Mouse (Mus musculus): ENCODE data around the gene Mbl1.

Mbl1 gene

DNA sequence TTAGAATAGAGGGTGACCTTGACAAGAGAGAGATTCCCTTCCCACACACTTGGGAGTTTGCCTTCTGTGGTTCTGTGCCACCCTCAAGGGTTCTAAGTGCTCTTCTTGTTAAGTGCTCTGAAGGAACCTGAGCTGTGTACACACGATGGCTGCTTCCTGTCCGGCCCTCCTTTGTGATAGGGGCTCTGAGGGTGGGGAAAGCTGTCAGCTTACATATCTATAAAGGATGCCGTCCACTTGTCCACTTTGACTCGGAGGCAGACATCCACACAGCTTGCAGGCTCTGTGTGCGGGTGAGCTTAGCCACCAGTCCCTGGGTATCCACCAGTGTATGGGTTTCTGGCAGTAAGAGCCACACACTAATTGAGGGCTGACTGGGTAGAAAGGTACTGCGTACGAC, 19.7 kb upstream of the Mbl1 start, which contains the start of gene Sftpa1:
TSS of gene Sftpa1 (plus strand) at position 243 of the 400 bp plus-strand sequence.
- TF ChIP-seq NANOG (IDR thresholded peaks at IDR 0.05; ENCODE audit: borderline replicate concordance, low read length) (no peak), CTCF (conservative IDR thresholded peaks at IDR 0.05; ENCODE audit: low read length) (no peak), POU5F1 (IDR thresholded peaks at IDR 0.05; ENCODE audit: borderline replicate concordance, low read length) (no peak)
- Histone ChIP-seq H3K36me3 (ENCODE audit: insufficient read depth, low read length) (no peaks in the 10 kb centered on the region), H3K4me1 (replicated peaks; ENCODE audit: low read depth, low read length) (no peaks in the 10 kb centered on the region), H3K9me3 (ENCODE audit: low read length) (no peaks in the 10 kb centered on the region), H3K4me3 (replicated peaks; ENCODE audit: low read length) (no peak within 1 kb of the TSS), H3K27me3 (ENCODE audit: insufficient read depth, low read length) (no peaks in the 10 kb centered on the region)

DNA sequence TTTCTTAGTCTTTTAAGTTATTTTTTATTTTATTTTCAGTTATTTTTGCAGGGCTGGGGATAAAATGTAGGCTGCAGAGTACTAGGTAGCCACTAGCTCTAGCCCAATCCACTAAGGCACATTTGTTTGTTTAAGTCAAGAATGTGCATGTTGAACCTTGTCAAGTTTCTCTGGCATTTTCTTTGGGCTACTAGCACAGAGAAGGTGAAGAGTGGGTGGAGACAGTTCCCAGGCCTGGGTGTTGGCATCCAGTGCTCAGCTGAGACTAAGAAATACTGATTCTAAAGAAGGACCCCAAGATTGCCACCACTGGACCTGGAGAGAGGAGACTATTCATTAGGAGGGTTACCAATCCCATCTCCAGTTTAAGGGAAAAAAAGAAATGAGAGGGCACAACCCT, 14.3 kb upstream of the Mbl1 start:
- Histone ChIP-seq H3K4me1 (replicated peaks; ENCODE audit: low read depth, low read length) (no peaks in the 10 kb centered on the region), H3K27me3 (ENCODE audit: insufficient read depth, low read length) (no peaks in the 10 kb centered on the region), H3K9me3 (ENCODE audit: low read length) (no peaks in the 10 kb centered on the region), H3K36me3 (ENCODE audit: insufficient read depth, low read length) (no peaks in the 10 kb centered on the region), H3K4me3 (replicated peaks; ENCODE audit: low read length) (no peak overlapping the region)
- TF ChIP-seq POU5F1 (IDR thresholded peaks at IDR 0.05; ENCODE audit: borderline replicate concordance, low read length) (no peak), NANOG (IDR thresholded peaks at IDR 0.05; ENCODE audit: borderline replicate concordance, low read length) (no peak), CTCF (conservative IDR thresholded peaks at IDR 0.05; ENCODE audit: low read length) (no peak)

DNA sequence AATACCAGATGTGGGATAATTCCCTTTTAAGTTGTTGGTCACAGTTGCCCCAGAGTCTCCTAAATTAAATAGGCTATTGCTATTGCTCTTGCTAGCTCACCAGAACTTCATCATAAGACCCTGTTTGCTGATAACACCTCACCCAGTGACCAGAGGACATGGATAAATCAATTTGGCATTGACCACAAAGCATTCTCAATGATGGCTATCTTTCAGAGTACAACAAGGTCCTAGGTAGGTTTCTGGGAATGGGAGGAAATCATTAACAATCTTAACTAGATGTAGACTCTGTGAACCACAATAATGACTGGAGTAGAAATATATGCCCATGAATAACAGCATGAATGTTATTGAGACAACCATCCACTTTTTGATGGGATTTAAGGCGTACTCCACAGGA, 10.6 kb upstream of the Mbl1 start:
- no peak for TF ChIP-seq POU5F1 (IDR thresholded peaks at IDR 0.05; ENCODE audit: borderline replicate concordance, low read length)
- no peak for TF ChIP-seq NANOG (IDR thresholded peaks at IDR 0.05; ENCODE audit: borderline replicate concordance, low read length)
- TF ChIP-seq CTCF (conservative IDR thresholded peaks at IDR 0.05; ENCODE audit: low read length): no peak
- Histone ChIP-seq H3K9me3 (ENCODE audit: low read length) (no peaks in the 10 kb centered on the region), H3K36me3 (ENCODE audit: insufficient read depth, low read length) (no peaks in the 10 kb centered on the region), H3K4me3 (replicated peaks; ENCODE audit: low read length) (no peak overlapping the region), H3K4me1 (replicated peaks; ENCODE audit: low read depth, low read length) (no peaks in the 10 kb centered on the region), H3K27me3 (ENCODE audit: insufficient read depth, low read length) (no peaks in the 10 kb centered on the region)

DNA sequence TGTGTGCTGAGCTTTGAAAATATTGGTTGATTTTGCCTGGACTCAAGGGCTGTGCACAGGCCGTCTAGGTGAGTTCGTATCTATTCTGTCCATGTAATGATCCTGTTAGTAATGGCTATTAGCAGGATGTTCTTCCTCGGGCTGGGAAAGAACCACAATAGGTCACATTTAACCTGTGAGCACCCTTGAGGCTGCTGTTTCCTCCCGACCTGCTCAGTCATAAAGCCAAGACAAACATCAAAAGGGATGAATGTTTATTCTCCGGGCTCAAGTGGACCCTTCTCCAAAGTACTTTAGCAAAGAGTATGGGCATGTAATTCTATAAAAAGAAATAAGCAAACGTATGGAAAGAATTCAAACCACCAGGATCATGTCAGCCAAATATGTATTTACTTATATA, 5.2 kb upstream of the Mbl1 start:
- no peak for TF ChIP-seq NANOG (IDR thresholded peaks at IDR 0.05; ENCODE audit: borderline replicate concordance, low read length)
- no peak for TF ChIP-seq CTCF (conservative IDR thresholded peaks at IDR 0.05; ENCODE audit: low read length)
- no peak for TF ChIP-seq POU5F1 (IDR thresholded peaks at IDR 0.05; ENCODE audit: borderline replicate concordance, low read length)
- Histone ChIP-seq H3K36me3 (ENCODE audit: insufficient read depth, low read length) (no peaks in the 10 kb centered on the region), H3K9me3 (ENCODE audit: low read length) (no peaks in the 10 kb centered on the region), H3K27me3 (ENCODE audit: insufficient read depth, low read length) (no peaks in the 10 kb centered on the region), H3K4me1 (replicated peaks; ENCODE audit: low read depth, low read length) (no peaks in the 10 kb centered on the region), H3K4me3 (replicated peaks; ENCODE audit: low read length) (no peak overlapping the region)

DNA sequence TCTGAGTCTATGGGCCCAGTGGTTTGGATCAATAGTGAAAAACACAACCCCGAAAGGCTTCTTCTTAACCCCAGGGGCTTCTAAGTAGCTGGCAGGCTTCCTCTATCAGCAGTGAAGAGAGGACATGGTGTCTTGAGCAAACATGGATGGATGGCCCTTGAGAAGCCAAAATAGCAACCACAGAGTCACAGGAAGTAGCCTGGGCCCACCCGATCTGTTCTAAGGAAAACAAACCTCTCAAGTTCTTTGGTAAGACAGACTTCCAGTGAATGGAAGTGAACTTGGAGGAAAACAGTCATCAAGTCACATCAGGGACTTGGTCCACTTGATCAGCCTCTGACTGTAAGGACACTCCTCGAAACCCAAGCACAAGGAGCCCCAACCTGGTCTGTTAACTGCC, 4.3 kb upstream of the Mbl1 start:
- no peak for TF ChIP-seq CTCF (conservative IDR thresholded peaks at IDR 0.05; ENCODE audit: low read length)
- TF ChIP-seq NANOG (IDR thresholded peaks at IDR 0.05; ENCODE audit: borderline replicate concordance, low read length): no peak
- TF ChIP-seq POU5F1 (IDR thresholded peaks at IDR 0.05; ENCODE audit: borderline replicate concordance, low read length): no peak
- no peaks in the 10 kb centered on the region for H3K4me1 ChIP-seq (replicated peaks; ENCODE audit: low read depth, low read length)

DNA sequence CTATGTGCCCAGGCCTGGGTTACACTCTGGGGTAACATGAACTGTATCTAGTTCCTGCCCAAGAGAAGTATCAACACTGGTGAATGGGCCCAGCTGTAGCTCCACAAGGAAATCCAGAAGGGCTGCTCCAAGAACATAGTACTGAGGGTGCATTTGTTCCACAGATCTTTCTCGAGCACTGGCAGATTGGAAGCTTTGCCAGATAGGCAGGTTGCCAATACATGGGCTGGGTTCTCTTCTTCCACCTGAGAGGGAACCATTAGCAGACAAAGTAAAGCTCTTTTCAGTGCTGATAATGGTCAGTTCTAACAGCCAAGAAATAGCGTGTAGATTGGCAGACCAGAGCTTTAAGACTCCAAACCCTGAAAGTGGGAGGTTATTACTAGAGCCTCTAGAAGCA, 3.9 kb upstream of the Mbl1 start:
- Histone ChIP-seq H3K36me3 (ENCODE audit: insufficient read depth, low read length) (no peaks in the 10 kb centered on the region), H3K4me1 (replicated peaks; ENCODE audit: low read depth, low read length) (no peaks in the 10 kb centered on the region), H3K9me3 (ENCODE audit: low read length) (no peaks in the 10 kb centered on the region), H3K27me3 (ENCODE audit: insufficient read depth, low read length) (no peaks in the 10 kb centered on the region), H3K4me3 (replicated peaks; ENCODE audit: low read length) (no peak overlapping the region)
- no peak for TF ChIP-seq CTCF (conservative IDR thresholded peaks at IDR 0.05; ENCODE audit: low read length)
- TF ChIP-seq POU5F1 (IDR thresholded peaks at IDR 0.05; ENCODE audit: borderline replicate concordance, low read length): no peak
- TF ChIP-seq NANOG (IDR thresholded peaks at IDR 0.05; ENCODE audit: borderline replicate concordance, low read length): no peak

More for the DNA sequence above, 4.3 kb upstream of the Mbl1 start:
- Histone ChIP-seq H3K36me3 (ENCODE audit: insufficient read depth, low read length) (no peaks in the 10 kb centered on the region), H3K9me3 (ENCODE audit: low read length) (no peaks in the 10 kb centered on the region), H3K27me3 (ENCODE audit: insufficient read depth, low read length) (no peaks in the 10 kb centered on the region), H3K4me3 (replicated peaks; ENCODE audit: low read length) (no peak overlapping the region)

DNA sequence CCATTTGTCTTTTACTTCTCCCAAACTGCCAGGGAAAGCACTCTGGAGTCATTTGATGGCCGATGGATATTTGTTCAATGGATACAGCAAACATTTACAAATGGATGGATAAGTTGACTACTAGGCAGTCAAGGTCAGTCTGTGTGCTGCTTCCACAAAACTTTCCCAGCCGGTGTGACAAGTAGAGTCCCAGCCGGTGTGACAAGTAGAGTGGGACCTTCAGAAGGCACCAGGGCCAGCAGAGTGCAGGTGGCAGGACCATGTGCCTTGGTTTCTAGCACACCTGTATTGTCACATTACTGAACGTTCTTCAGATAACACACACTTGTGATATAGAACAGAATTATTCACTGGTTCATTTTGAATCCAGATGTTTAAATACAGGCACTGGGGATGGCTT, 8.8 kb downstream of the Mbl1 start:
- no peaks in the 10 kb centered on the region for H3K27me3 ChIP-seq (ENCODE audit: insufficient read depth, low read length)

DNA sequence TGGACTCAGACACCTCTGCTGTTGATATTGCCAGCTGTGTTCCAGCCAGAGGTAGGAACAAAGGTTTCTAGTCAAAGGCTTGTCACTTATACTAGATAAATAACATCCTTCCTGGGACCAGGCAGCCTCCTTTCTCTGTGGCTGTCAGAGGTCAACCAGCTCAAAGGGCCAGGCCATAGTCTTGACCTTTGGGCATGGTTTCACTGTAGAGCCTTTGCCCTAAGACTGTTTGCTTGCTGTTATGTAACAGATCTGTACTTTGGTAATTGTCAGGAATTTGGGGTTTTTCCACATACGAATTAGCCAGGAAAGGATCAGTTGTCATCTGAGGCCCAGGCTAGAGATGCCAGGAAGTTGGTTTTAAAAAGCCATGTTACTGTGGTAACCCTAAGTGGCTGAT, 9.5 kb downstream of the Mbl1 start:
- H3K36me3 ChIP-seq (ENCODE audit: insufficient read depth, low read length): no peaks in the 10 kb centered on the region
- TF ChIP-seq CTCF (conservative IDR thresholded peaks at IDR 0.05; ENCODE audit: low read length): no peak
- no peak for TF ChIP-seq NANOG (IDR thresholded peaks at IDR 0.05; ENCODE audit: borderline replicate concordance, low read length)
- no peak for TF ChIP-seq POU5F1 (IDR thresholded peaks at IDR 0.05; ENCODE audit: borderline replicate concordance, low read length)
- H3K27me3 ChIP-seq (ENCODE audit: insufficient read depth, low read length): no peaks in the 10 kb centered on the region
- H3K9me3 ChIP-seq (ENCODE audit: low read length): no peaks in the 10 kb centered on the region
- no peaks in the 10 kb centered on the region for H3K4me1 ChIP-seq (replicated peaks; ENCODE audit: low read depth, low read length)
- no peak overlapping the region for H3K4me3 ChIP-seq (replicated peaks; ENCODE audit: low read length)

More for the DNA sequence above, 8.8 kb downstream of the Mbl1 start:
- Histone ChIP-seq H3K9me3 (ENCODE audit: low read length) (no peaks in the 10 kb centered on the region), H3K4me3 (replicated peaks; ENCODE audit: low read length) (no peak overlapping the region), H3K36me3 (ENCODE audit: insufficient read depth, low read length) (no peaks in the 10 kb centered on the region), H3K4me1 (replicated peaks; ENCODE audit: low read depth, low read length) (no peaks in the 10 kb centered on the region)
- no peak for TF ChIP-seq CTCF (conservative IDR thresholded peaks at IDR 0.05; ENCODE audit: low read length)
- no peak for TF ChIP-seq POU5F1 (IDR thresholded peaks at IDR 0.05; ENCODE audit: borderline replicate concordance, low read length)
- TF ChIP-seq NANOG (IDR thresholded peaks at IDR 0.05; ENCODE audit: borderline replicate concordance, low read length): no peak

DNA sequence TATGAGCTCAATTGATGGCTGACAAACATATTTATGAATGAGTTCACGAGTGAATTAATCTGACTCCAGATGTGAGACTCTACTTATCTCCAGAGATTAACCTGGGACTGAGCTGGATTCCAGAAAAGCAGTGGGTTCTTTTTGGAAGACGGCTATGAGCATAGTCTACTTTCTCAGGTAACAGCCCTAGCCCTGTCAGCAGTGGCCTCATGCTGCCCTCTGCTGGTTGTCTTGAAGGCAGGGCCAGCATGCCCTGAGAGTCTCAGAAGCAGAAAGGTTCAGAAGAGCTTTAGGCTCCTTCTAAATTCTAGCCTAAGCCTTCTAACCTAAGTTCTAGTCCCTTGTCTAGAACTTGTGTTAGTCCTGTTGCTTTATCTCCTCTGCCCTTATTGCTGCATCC, 11.4 kb downstream of the Mbl1 start:
- no peaks in the 10 kb centered on the region for H3K4me1 ChIP-seq (replicated peaks; ENCODE audit: low read depth, low read length)
- H3K4me3 ChIP-seq (replicated peaks; ENCODE audit: low read length): no peak overlapping the region
- H3K27me3 ChIP-seq (ENCODE audit: insufficient read depth, low read length): no peaks in the 10 kb centered on the region
- no peaks in the 10 kb centered on the region for H3K9me3 ChIP-seq (ENCODE audit: low read length)
- TF ChIP-seq CTCF (conservative IDR thresholded peaks at IDR 0.05; ENCODE audit: low read length) (peak; percentile 70), NANOG (IDR thresholded peaks at IDR 0.05; ENCODE audit: borderline replicate concordance, low read length) (no peak)
- H3K36me3 ChIP-seq (ENCODE audit: insufficient read depth, low read length): no peaks in the 10 kb centered on the region
